Mouse (Mus musculus): Measurements from ENCODE around the gene Zbtb37.

DNA sequence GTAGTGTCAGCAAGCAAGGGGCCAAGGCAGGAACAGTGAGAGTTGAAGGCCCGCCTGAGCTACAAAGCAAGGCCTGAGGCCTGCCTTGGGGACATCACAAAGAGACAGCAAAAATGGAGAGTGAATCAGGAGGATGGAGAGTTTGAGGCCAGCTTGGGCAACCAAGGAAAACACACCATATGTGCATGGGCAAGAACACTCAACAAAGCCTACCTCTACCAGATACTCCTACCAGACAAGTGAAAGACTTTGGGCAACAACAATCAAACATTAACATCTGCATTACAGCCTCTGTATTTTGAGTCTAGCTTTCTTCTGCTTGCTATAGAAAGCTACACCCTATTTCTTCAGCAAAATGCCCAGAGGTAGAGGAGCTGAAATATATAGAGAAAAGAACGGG is 26.6 kb downstream of the Zbtb37 start:
- TF ChIP-seq GATA1 (IDR thresholded peaks at IDR 0.05; ENCODE audit: borderline replicate concordance, low read length) (no peak), FLI1 (IDR thresholded peaks at IDR 0.05; ENCODE audit: low read length) (no peak)
